Mouse (Mus musculus): ENCODE data around the gene Scand1.

The Scand1 gene

DNA sequence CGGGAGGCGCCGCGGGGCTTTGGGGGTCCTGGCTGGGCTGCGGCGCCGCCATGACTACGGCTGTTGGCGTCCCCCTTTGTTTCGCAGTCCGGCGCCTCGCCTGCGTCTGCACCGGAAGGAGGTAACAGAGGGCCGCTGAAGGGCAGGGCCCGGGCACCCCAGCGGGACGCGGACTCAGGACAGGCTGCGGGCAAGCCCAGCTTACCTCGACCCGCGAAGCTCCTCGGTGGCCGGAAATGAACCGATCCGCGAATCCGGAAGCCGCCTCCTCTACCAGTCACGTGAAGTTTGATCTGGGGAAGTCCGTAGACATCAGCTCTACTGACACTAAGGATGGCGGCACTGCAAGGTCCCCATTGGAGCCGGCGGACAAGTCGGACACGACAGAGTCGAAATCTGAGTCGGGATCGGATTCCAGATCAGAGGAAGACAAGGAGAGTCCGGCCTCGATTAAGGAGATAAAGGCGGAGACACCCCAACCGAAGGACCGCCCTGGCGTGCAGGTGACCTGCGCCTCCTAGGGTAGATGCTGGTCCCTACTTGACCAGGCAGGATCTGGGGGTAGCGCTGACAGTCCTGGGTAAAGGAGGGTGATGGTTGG lies at the start of gene Scand1, which contains the start of gene Cnbd2:
TSS of gene Scand1 (minus strand) at position 408 of the 601 bp plus-strand sequence.
TSS of gene Cnbd2 (plus strand) at position 3 of the 601 bp plus-strand sequence.
- peak; percentile 93 for DNase-seq

DNA sequence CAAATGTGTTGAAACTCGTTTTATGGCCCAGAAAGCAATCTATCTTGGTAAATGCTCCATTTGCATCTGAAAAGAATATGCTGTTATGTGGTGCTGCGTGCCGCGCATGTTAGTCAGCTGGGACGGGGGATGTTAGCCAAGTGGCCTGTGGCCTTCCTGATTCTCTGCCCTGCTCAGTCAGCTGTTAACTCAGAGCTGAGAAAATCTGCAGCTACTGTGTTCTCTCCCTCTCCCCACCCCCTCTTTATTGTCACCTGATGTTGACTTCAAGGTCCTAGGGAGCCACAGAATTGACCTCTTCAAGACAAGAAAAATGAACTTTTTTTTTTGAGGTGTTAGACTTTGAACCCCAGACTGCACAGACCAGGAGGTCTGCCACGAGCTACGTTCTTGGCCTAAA lies 43.5 kb upstream of the Scand1 start:
- no peak for DNase-seq

DNA sequence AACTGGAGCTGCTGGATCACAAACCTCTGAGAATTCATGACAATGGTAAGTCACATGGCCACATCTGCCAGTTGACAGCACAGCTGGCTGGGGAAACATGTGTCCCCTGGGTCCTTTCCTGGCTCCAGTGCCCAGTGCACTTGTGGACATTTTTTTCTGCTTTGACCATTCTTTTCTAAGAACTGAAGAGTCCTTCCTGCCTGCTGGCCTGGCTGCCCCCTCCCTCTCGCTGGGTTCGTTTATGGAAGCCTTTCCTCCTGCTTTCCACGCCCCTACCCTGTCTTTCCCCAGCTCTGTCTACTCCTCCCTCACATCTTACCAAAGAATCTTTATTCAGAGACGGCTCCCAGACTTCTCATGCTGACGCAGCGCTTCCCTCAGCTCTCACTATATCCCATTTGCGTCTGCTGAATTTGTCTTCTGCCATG lies 40.8 kb upstream of the Scand1 start:
- DNase-seq, result peak; percentile 11

DNA sequence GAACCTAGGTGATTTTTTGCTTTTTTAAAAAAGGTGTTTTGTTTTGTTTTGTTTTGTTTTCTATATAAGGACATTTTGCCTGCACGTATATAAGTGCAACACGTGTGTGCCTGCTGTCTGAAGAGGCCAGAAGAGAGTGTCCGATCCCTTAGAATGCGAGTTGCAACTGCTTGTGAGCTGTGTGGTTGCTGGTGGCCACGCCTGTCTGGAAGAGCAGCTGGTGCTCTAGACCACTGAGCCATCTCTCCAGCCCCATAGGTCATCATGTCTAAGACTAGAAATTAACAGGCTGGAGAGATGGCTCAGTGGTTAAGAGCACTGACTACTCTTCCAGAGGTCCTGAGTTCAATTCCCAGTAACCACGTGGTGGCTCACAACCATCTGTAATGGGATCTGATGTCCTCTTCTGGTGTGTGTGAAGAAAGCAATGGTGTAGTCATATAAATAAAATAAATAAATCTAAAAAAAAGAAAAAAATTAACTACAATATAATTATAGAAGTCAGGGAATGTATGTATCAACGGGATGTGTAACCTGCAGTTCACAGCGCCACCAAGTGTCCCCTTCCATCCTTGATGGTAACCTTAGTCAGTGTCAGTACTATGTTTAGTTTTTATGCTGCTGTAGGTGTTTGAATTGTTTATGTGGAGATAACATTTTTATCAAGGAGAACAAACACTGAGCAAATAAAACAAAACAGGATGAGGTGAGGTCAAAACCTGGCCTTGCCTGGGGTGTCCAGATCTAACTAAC lies 40.1 kb upstream of the Scand1 start:
- DNase-seq, result no peak

DNA sequence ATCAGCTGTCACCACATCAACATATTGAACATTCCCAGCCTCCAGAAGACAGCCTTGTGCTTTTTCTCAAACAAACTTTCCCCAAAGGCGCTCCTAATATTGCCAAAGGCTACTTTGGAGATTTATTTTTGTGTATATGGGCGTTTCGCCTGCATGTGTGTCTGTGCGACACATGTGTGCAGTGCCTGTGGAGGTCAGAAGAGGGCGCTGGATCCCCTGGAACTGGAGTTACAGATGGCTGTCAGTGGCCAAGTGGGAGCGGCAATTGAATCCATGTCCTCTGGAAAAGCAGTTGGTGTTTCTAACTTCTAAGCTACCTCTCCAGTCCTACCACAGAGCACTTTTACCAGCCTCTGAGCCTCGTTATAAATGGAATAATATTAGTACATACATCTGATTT lies 38.7 kb upstream of the Scand1 start:
- DNase-seq, result no peak

DNA sequence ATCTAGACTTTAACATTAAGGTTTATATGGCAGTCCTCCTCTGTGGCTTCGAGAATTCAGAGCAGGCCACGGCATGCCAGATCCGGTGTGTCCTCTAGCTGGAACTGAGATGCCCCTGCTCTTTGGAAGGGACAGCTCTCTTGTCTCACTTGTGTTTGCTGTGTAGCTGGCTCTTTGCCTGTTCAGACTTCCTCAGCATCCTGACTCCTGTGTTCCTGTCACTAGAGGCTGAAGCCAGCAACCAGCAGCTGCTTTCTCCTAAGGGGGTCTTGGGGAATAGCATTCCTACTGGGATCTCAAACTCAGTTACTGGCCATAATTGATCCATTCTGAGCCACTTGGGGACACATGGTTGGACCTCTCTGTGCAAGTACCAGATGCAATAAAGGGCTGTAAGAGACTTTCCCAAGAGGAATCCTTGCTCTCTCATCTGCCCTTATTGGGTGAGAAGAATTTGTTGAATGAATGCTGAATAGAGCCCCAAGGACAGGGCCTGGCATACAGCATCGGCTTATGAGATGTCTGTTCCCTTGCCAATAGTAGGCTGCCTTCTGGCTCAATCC lies 36.9 kb upstream of the Scand1 start:
- DNase-seq, result no peak

DNA sequence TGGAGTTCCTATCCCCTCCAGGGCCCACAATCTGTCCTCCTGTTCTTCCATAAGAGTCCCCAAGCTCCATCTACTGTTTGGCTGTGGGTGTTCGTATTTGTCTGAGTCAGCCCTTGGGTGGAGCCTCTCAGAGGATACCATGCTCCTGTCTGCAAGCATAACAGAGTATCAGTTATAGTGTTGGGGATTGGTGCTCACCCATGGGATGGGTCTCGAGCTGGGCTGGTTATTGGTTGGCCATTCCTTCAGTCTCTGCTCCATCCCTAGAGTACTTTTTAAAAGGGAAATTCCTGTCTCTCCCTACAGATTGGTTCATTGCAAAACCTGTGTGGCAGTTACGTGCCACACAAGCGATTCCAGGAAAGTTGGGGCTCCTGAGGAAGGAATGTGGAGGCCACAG lies 36.3 kb upstream of the Scand1 start:
- no peak for DNase-seq

DNA sequence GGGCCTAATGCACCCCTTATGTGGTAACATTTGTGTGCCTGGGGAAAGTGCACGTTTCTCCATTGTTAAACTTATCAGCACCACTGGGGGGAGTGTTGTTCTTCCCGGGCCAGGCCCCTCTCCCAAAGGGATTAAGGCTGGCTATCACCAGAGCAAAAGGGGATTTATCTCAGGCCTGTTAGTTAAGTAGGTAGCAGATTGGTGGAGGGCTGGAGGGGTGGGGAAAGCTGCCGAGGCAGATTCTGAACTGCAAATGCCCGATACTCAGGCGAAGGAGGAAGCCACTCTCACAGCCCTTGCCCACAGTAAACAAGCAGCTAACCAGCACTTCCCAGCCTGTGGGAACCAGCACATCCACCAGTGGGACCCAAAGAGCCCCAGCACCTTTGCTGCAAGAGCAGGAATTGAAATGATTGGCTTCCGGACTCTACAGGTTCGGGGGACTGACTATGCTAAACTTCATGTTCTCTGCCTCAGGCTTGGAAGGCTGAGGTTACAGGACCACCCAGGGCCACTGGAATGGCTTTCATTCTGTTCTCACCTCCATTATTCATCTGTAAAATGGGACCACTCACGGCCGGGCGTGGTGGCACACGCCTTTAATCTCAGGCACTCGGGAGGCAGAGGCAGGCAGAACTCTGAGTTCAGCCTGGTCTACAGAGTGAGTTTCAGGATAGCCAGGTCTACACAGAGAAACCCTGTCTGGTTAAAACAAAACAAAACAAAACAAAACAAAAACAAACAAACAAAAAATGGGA lies 32.5 kb upstream of the Scand1 start:
- DNase-seq, result peak; percentile 56

DNA sequence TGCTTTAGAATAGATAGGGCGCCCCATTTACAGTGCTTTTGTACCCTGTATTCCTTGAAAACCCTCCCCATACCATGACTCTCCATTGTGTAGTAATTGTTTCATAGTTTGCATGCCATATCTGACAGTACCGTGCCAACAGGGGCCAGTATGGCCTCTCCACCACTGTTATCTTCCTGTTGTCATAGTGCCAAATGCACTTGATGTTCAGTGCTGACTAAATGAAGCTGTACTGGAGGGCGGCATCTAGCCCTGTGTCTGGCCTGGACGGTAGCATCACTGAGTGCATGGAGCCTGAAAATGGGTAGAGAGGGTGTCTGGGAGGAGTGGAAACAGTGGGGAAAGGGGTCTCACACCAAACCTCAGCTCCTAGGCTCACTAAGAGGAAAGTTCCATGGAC lies 27.6 kb upstream of the Scand1 start:
- no peak for DNase-seq

DNA sequence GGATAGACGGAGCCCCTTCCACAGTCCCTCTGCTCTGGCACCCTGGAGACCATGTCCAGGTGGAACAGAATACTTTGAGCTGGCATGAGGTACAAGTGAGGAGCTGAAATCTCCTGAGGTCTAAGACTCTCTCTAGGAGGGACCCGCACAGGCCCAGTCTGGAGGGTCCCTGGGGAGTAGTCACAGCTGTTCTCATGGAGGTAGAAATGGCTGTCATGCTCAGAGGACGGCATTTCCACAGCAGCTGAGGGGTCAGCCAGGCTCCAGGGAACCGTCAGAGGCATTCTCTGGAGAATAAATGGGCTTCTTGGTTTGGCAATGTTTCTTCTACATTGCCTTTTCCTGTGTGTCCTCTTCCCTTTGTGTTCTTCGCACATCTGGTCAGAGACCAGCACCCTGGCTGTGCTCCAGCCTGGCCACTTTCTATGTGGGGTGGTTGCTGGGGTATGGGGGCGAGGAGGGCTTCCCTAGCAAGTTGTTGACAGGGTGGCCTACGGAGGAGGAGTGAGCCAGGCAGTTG lies 19.0 kb upstream of the Scand1 start:
- no peak for DNase-seq

DNA sequence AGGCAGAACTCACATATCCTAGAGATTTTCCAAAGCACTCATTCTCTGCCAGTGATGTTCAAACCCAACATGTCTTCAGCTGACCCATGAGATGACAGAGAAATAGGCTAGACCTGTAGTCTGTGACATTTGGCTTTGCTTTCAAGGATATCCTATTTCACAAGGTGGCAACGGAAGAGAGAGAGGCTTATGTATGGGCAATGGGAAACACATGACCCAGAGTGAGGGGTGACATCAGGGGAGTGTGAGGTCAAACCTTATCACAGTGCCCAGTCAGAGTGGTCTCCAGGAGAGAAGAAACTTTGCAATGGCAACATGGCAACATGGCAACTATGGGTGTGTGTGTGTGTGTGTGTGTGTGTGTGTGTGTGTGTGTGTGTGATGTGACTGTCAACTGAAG lies 18.2 kb upstream of the Scand1 start:
- no peak for DNase-seq

DNA sequence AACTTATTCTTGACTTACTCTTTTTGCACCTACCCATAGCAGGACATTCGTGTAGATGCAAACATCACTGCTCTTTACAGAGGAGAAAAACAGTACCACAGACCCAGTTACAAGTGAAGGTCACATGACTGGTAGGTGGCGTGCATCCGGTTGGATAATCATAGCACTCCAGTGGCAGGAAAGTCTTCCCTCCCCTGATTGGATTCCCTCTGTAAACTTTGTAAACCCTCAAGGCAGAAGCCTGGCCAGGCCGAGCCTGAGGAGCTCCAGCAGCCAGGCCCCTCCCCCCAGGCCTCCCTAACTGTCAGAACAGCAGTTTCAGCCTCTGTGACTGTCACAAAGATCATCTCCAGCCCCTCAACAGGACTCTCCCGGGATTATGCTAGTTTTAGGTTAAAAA lies 12.2 kb upstream of the Scand1 start:
- peak; percentile 41 for DNase-seq

DNA sequence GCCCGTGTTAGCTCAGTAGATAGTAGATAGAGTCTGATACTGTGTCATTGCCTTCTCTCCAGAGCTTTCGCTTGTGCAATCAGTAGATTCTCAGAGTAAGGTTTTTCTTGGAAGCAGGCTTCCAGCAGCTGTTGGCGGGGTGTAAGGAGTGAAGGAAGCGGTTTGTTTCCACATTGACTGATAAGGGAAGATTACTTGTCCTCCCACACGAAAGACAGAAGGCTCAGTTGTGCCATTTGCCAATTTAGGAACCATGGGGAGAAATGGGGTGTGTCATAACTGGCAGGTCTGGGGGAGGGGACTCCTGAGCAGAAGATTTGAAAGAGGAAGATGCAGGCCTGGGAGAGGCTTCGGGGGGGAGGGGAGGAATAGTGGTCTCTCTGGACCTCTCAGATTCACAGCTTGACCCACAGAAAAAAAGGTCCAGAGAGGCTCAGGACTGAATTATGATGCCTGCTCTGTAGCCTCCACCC lies 11.6 kb upstream of the Scand1 start:
- DNase-seq, result peak; percentile 30

DNA sequence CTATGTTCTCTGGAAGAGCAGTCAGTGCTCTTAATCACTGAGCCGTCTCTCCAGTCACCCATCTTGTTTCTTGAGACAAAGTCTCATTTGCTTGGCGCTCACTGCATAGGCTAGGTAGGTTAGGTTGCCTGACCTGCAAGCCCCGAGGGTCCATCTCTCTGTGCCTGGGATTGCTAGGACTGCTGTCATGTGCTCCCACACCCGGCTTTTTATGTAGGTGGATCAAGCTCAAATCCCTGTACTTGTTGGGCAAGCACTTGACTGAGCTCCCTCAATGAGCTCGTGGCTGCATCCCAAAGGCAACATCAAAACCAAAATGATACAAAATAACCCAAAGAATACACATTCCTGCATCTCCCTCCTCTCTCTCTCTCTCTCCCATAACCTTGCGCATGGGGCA lies 9.0 kb upstream of the Scand1 start:
- DNase-seq, result no peak

DNA sequence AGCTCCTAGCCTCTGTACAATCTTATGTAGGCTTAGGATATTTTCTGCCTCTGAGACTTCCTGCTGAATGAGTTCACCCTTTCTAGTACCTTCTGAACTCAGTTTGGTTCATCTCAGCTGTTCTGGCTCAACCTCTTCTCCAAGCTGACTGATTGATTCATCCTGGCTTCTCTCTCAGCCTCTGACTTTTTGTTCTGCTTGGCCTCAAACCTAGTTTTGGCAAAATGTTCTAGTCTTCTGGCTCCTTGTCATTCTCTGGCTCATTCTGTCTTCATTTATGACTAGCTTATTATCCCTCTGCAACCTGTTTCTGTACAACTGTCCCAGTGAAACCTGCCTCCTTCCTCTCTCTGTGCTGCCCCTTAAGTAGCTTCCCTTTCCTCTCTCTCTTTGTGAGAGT lies 6.0 kb upstream of the Scand1 start:
- no peak for DNase-seq

DNA sequence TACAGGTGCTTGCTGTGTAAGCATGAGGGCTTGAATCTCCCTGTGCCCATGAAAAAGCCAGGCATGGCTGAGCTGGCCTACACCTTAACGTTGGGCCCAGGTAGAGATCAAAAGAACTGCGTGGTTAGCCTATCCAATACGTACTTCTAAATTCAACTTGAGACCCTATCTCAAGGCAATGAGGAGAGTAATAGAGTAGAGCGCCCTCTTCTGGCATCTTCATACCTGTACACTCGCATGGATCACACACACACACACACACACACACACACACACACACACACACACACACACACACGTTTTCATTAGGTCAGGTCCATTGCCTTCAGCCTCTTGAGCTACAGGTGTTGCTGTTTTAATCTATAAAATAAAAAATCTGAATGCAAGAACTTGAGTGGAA lies 2.3 kb upstream of the Scand1 start:
- no peak for DNase-seq

DNA sequence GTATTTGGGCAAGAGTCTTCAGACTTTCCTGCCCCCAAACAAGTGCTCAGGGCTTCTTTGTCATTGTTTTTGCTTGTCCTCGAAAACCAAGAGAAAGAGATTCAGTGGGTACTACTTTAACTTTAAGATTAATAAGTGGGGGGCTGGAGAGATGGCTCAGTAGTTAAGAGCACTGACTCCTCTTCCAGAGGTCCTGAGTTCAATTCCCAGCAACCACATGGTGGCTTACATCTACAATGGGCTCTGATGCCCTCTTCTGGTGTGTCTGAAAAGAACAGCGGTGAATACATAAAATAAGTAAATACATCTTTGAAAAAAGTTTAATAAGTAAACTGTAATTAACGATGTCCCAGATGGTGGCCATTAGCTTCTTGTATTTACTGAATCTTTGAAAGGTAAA lies 649 bp upstream of the Scand1 start:
- no peak for DNase-seq

DNA sequence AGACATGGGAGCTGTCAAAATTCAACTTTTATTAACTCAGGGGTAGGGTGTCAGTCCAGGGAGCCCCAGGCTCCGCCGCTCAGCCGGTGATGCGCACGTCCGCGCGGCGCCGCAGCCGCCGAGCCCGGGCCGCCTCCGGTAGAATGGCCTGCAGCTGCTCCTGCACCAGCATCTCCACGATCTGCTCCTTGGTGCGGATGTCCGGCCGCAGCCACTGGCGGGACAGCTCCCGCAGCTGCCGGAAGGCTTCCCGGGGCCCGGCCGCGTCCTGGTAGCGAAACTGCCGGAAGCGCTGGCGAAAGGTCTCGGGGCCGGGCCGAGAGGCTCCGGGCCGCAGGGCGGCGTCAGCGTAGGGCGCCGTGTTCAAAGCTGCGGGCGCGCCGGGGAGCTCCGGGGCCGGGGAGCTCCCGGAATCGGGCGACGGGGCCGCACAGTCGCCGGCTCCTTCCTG lies 638 bp downstream of the Scand1 start:
- peak; percentile 78 for DNase-seq

DNA sequence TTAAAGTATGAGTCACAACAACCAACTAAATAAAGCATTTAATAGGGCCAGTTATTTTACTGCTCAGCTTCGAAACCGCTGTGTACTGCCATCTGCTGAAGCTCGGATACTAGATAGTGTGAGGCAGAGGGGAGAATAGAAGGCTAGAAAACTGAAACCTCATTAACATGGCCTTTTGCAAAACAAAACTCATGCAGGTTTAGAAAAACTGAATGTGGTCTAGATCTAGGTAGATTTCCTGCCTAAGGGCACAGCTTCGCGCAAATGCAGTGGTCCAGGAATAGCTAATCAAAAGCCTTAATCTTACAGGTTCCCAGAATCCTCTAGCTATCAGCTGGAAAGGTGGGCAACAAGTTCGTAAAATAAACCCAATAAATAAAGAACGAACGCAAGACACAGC lies 1.1 kb downstream of the Scand1 start:
- DNase-seq, result no peak

DNA sequence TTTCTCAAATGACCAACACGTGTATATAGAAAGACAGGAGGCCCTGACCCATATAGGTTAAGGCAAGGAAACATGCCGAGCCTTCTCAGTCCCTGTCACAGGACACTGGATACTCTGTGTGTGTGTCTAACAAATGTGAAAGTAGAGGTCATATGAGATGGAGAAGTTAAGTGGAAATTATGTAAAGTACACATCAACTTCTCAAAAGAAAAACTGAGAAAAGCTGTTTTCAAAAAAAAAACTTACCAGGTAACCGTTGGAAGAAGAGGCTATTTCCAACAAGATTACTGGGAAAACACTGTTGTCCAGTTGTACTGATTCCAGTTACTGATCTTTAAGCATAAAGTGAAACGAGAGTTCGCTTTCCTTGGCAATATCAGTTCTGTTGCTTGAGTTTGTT lies 1.6 kb downstream of the Scand1 start:
- no peak for DNase-seq

DNA sequence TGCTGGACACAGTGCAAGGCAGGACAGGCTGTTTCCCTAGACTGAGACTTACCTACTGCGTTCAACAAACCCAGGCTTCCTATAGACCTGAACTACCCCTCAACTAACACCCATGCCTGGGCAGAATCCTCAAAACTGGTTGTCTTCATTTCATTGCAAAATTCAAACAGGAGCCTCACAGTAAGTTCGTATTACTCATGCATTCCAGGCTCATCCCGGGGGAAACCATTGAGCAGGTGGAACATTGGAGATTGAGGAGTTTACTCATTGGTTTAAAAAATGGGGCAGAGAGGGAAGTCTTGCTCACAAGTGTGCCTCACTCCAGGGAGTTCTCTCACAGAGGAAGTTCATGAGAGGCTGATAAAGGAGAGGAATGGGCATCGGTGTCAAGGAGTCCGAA lies 2.0 kb downstream of the Scand1 start:
- no peak for DNase-seq

DNA sequence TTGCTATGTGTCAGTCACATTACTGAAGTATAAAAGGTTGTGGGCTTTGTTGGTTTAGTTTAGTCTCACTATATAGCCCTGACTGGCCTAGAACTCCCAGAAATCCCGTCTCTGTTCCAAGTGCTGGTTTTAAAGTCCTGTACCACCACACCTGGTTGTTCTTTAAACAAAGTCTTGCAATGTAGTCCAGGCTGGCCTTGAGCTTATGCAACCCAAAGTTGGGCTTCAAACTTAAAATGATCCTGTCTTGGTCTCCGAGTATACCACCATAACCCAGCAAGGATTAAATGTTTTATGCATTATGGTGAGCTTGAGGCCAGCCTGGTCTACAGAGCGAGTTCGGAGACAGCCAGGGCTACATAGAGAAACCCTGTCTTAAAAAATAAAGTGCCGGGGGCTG lies 2.6 kb downstream of the Scand1 start:
- DNase-seq, result no peak

DNA sequence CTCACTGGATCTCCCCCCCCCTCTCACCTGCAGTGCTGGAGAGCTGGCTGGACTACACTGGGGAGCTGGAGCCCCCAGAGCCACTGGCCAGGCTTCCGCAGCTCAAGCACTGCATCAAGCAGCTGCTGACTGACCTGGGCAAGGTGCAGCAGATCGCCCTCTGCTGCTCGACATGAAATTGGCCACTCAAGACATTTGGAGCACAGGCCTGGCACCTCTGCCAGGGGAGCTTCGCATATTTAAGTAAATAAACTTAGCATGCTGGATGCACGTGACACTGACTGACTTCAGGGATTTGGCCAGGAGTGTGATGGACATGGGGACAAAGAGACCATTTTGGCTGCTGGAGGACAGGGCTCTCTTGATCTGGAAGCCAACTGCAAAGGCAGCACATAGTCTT lies 5.2 kb downstream of the Scand1 start:
- DNase-seq, result peak; percentile 21

Data from embryo, embryonic 11 days (tissue).